Mouse (Mus musculus): Measurements from ENCODE around the gene Dnm1. TPM values are rescaled to one million over a fixed set of nuclear protein-coding genes. Genes with fewer than 3 reads are reported as not detected.

Gene Dnm1
- total and polyA plus RNA-seq, 3 experiments, result 4.0 to 23.1 (median 5.5) TPM

DNA sequence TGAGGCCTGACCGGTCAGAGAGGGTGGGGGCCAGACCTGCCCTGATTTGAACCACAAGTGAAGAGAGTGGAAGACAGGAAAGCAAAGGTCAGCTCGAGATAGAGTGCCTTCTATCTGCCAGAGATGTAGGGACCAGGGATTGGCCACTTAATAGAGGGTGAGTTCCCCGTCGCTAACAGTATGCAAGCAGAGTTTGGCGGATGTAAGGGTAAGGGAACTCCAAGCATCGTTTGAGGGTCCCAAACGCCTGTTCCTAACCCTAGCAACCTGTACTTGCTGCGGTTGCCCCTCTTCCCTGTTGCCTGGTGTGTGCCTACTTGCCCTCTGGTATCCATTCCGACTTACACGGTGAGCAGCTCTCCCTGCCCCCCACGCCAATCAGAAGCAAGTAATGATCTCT lies 32.4 kb downstream of the Dnm1 start:
- no peak overlapping the region for H3K4me3 ChIP-seq
- intact Hi-C loops (cut with DNase I), result no loop called here
- H3K27ac ChIP-seq, result peak overlapping the region; percentile 28; the same call in 1 of the 2 replicates
- DNase-seq, result no peak
- 67% methylated on average over 11 of the region's 11 CpGs for WGBS
- no peaks in the 10 kb centered on the region for H3K27me3 ChIP-seq (ENCODE audit: control insufficient read depth, insufficient read depth, low read length)
- no peaks in the 10 kb centered on the region for H3K79me2 ChIP-seq (replicated peaks; ENCODE audit: control insufficient read depth, insufficient read depth, low read length)
- TF ChIP-seq CTCF (IDR thresholded peaks at IDR 0.05), result no peak
- no peak for TF ChIP-seq POLR2A (IDR thresholded peaks at IDR 0.05; ENCODE audit: insufficient read depth, low read depth, low read length)
- no peak for TF ChIP-seq EP300 (IDR thresholded peaks at IDR 0.05; ENCODE audit: insufficient read depth, low read depth, low read length)
- H3K36me3 ChIP-seq (ENCODE audit: control insufficient read depth, insufficient read depth, low read length), result no peaks in the 10 kb centered on the region
- H3K4me1 ChIP-seq (ENCODE audit: control insufficient read depth, insufficient read depth, low read length), result peaks cover 2% of the 10 kb centered on the region; the same call in 1 of the 2 replicates
- no peak overlapping the region for H3K9ac ChIP-seq (ENCODE audit: low read depth, low read length)

DNA sequence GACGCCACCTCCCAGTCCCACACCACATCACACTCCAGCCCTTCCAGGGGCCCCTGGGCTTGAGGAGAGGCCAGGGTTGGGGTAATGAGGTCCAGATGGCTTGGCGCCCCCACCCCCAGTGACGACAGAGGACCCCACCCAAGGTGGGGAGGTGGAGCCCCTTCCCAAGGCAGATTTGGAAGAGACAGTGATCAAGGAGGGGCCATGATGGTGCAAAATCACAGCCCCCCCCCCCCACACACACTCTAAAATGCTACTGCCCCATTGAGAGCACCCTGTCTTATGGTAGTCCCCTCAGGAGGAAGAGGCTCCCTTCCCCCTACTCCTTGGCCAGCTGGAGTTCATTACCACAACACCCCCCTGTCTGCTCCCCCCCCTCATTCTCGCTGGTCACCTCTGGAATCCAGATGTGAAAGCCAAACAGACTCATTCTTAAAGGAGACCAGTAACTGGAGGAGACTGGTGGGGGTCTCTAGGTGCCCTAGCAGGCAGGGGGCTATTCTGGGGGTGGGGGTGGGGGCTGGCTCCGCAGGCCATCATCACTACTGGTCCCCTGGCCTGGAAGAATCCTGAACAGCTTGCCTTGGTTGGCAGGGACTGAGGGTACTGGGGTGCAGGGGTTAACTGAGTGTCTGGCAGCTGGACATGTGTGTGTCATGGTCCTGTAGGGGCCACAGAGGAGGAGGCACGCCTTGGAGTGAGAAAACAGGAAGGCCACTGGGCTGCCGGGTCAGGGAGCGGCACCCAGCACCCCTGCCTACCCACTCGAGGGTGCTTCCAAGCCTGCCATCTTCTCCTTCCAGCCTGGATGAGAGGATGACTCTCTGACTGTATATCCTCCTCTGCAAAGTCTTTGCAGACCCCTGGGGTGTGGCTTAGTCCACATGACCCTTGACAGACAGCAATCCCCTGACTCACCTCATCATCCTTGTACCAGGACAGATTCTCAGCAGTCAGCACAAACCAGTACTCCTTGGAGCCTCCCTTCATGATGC lies 33.3 kb downstream of the Dnm1 start:
- WGBS, result 43% methylated on average over 9 of the region's 9 CpGs
- Histone ChIP-seq H3K27ac (peak overlapping the region; percentile 36), H3K4me1 (ENCODE audit: control insufficient read depth, insufficient read depth, low read length) (peaks cover 2% of the 10 kb centered on the region; the same call in 1 of the 2 replicates), H3K4me3 (no peak overlapping the region), H3K79me2 (replicated peaks; ENCODE audit: control insufficient read depth, insufficient read depth, low read length) (no peaks in the 10 kb centered on the region), H3K27me3 (ENCODE audit: control insufficient read depth, insufficient read depth, low read length) (no peaks in the 10 kb centered on the region), H3K36me3 (ENCODE audit: control insufficient read depth, insufficient read depth, low read length) (no peaks in the 10 kb centered on the region), H3K9ac (ENCODE audit: low read depth, low read length) (no peak overlapping the region)
- intact Hi-C loops (cut with DNase I), result no loop called here
- DNase-seq, result peak; percentile 60 to 61
- no peak for TF ChIP-seq CTCF (IDR thresholded peaks at IDR 0.05)
- TF ChIP-seq EP300 (IDR thresholded peaks at IDR 0.05; ENCODE audit: insufficient read depth, low read depth, low read length), result no peak
- no peak for TF ChIP-seq POLR2A (IDR thresholded peaks at IDR 0.05; ENCODE audit: insufficient read depth, low read depth, low read length)

DNA sequence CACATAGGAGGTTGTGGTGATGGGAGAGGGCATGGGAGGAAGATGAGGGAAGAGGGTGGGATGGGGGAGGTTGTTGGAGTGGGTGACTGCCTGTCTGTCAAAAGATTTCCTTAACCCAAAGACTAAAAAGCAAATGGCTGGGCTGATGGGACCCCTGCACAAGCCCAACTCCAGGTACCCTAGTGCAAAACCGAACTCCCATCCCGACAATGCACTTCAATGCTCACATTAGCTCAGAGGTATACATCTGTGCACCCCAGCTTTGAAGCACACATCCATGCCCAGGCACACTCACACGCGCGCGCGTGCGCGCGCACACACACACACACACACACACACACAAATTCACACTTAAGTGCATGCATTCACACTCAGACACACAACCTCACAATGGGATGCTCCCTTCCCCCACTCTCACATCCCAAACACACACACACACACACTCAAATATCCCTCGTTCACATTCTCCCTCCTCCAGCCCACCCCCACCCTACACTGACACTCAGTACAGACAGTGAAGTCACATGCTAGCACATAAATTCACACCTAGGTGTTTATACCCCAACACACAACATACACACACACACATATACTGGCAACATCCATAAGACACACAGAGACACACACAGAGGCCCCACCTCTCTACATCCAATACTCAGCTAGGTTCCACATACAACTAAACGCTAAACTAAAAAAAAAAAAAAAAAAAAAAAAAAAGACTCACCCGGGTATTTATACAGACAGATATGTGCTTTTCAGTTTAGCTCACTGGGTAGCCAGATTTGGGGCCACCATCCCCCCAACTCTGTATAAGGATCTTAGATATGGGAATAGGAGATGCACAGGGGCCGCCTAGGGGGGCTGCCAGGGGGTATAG lies 34.2 kb downstream of the Dnm1 start:
- intact Hi-C loops (cut with DNase I), result no loop called here

DNA sequence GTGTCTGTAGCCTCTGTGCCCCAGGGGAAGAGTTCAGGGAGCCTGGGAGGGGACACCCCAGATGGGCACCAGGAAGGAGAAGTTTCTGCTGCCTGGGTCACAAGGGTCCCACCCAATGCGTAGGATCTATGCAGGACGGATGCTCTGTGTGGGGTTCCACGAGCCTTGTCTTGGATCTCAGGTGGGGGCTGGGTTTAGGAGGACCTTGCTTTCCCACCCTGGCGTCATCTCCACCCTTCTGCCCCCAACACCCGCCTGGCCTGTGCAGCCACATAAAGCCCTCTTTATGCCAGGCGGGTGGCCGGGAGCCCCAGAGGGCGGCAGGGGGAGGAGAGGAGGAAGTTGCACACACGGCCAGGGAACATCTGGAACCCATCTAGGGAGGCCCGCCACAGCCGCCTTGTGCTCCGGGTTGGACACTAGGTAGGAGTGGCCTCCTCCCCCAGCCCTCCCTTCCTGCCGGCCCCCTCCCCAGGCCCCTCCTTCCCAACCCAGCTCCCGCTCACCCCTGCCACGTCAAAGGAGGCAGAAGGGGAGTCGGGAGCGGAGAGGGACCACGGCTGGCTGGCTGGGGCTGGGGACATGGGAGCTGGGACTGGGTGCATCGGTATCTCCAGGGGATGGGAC lies 35.2 kb downstream of the Dnm1 start:
- H3K4me3 ChIP-seq, result peak overlapping the region; percentile 43
- H3K79me2 ChIP-seq (replicated peaks; ENCODE audit: control insufficient read depth, insufficient read depth, low read length), result no peaks in the 10 kb centered on the region
- peak overlapping the region; percentile 78 for H3K27ac ChIP-seq
- TF ChIP-seq POLR2A (IDR thresholded peaks at IDR 0.05; ENCODE audit: insufficient read depth, low read depth, low read length) (peak; percentile 88), CTCF (IDR thresholded peaks at IDR 0.05) (no peak)
- DNase-seq, result peak; percentile 75 to 83
- H3K36me3 ChIP-seq (ENCODE audit: control insufficient read depth, insufficient read depth, low read length), result no peaks in the 10 kb centered on the region
- peaks cover 2% of the 10 kb centered on the region; the same call in 1 of the 2 replicates for H3K4me1 ChIP-seq (ENCODE audit: control insufficient read depth, insufficient read depth, low read length)
- H3K27me3 ChIP-seq (ENCODE audit: control insufficient read depth, insufficient read depth, low read length), result no peaks in the 10 kb centered on the region
- intact Hi-C loops (cut with DNase I), result no loop called here
- peak overlapping the region; percentile 69 for H3K9ac ChIP-seq (ENCODE audit: low read depth, low read length)
- WGBS, result 8% methylated on average over 19 of the region's 19 CpGs

More for the DNA sequence above, 34.2 kb downstream of the Dnm1 start:
- H3K79me2 ChIP-seq (replicated peaks; ENCODE audit: control insufficient read depth, insufficient read depth, low read length), result no peaks in the 10 kb centered on the region
- H3K27ac ChIP-seq, result peak overlapping the region; percentile 78
- H3K9ac ChIP-seq (ENCODE audit: low read depth, low read length), result peak overlapping the region; percentile 69
- H3K27me3 ChIP-seq (ENCODE audit: control insufficient read depth, insufficient read depth, low read length), result no peaks in the 10 kb centered on the region
- TF ChIP-seq POLR2A (IDR thresholded peaks at IDR 0.05; ENCODE audit: insufficient read depth, low read depth, low read length) (no peak), CTCF (IDR thresholded peaks at IDR 0.05) (no peak), EP300 (IDR thresholded peaks at IDR 0.05; ENCODE audit: insufficient read depth, low read depth, low read length) (no peak)
- H3K4me1 ChIP-seq (ENCODE audit: control insufficient read depth, insufficient read depth, low read length), result peaks cover 2% of the 10 kb centered on the region; the same call in 1 of the 2 replicates
- no peak overlapping the region; the same call in 1 of the 2 replicates for H3K4me3 ChIP-seq
- H3K36me3 ChIP-seq (ENCODE audit: control insufficient read depth, insufficient read depth, low read length), result no peaks in the 10 kb centered on the region
- 70% methylated on average over 14 of the region's 14 CpGs for WGBS
- no peak for DNase-seq

DNA sequence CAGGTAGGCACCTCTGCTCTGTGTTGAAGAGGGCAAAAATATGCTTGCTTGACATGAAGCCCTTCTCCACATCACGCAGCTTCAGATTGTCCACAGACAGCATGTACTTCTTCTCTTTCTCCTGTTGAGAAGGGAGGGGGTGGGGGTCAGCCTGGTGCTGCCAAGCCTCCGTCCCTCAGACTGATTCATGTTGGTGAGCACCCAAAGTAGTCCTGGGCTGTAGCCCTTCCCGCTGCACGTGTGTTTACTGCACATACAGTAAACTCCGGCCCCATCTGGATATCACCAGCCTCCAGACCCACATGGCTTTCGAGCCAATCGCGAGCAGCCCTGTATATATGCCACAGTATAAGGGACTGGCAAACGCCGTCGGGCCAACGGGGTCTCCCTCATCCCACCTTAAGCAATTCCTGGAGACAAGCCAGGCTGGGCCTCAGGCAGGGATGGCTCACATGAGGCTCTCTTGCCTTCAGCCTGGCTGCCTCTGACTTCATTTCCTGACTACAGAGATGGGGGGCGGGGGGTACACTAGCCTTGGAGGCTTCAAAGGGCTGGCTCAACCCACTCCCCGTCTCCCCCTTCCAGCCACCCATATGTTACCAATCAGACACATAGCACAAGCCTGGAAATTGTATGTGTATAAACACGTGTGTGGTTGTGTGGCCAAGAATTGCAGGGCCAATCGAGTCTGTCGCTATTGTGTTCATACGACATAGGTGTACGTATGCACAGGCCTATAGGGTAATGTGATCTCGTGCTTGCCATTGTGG lies 36.1 kb downstream of the Dnm1 start:
- DNase-seq, result no peak
- TF ChIP-seq POLR2A (IDR thresholded peaks at IDR 0.05; ENCODE audit: insufficient read depth, low read depth, low read length) (no peak), CTCF (IDR thresholded peaks at IDR 0.05) (no peak), EP300 (IDR thresholded peaks at IDR 0.05; ENCODE audit: insufficient read depth, low read depth, low read length) (no peak)
- Histone ChIP-seq H3K9ac (ENCODE audit: low read depth, low read length) (no peak overlapping the region), H3K27me3 (ENCODE audit: control insufficient read depth, insufficient read depth, low read length) (no peaks in the 10 kb centered on the region), H3K79me2 (replicated peaks; ENCODE audit: control insufficient read depth, insufficient read depth, low read length) (no peaks in the 10 kb centered on the region), H3K4me3 (no peak overlapping the region), H3K4me1 (ENCODE audit: control insufficient read depth, insufficient read depth, low read length) (peaks cover 2% of the 10 kb centered on the region; the same call in 1 of the 2 replicates), H3K27ac (peak overlapping the region; percentile 78; the same call in 1 of the 2 replicates), H3K36me3 (ENCODE audit: control insufficient read depth, insufficient read depth, low read length) (no peaks in the 10 kb centered on the region)
- intact Hi-C loops (cut with DNase I), result no loop called here
- 61% methylated on average over 20 of the region's 20 CpGs for WGBS
